Mouse (Mus musculus): ENCODE data around the gene Tmprss11d. TPM values are rescaled to one million over a fixed set of nuclear protein-coding genes. Genes with fewer than 3 reads are reported as not detected.

The Tmprss11d gene
- not detected in 2 replicates for polyA plus RNA-seq (2014; fragmentation: Nextera tagmentation; extraction: Ambion mirVana)

DNA sequence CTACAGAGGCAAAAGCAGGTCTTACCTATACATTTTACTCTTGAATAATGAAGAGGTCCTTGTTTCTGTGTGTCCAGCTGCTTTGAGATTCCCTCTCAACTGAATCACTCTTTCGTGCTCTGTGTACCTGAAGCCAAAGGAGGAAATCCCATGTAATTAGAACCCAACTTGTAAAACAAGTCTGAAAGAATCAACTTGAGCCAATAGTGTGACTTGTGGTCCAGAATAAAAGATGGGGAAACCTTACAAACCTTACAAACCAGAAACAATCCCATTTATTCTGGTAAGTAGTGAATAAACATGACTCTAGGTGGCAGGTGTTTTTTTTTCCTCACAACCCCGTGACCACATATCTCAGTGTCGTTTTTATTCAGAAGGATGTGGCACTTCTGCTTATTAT, at the start of gene Tmprss11d:
Gene Tmprss11d (minus strand): TSS at position 101 of the 400 bp plus-strand sequence.
- H3K4me3 ChIP-seq (ENCODE audit: low read depth, low read length): no peak within 1 kb of the TSS
- WGBS: 78% methylated on average over 3 of the region's 3 CpGs
- no peak for ATAC-seq (replicated peaks; ENCODE audit: low FRiP score)

GRCm38 (mm10) chr5:86421323-86422028, 48.3 kb upstream of the Tmprss11d start:
- DNase-seq (ENCODE audit: low spot score) (no peak), ATAC-seq (replicated peaks; ENCODE audit: low FRiP score) (peak; percentile 73)
- H3K9me3 ChIP-seq (ENCODE audit: control insufficient read depth, low read length): no peaks in the 10 kb centered on the region
- no peaks in the 10 kb centered on the region for H3K27me3 ChIP-seq (ENCODE audit: control insufficient read depth, insufficient read depth, low read length)
- no peak overlapping the region for H3K27ac ChIP-seq (ENCODE audit: low read depth, low read length)
- H3K36me3 ChIP-seq (ENCODE audit: control insufficient read depth, insufficient read depth, low read length): no peaks in the 10 kb centered on the region
- H3K4me2 ChIP-seq (ENCODE audit: low read depth, low read length, severe bottlenecking): no peak overlapping the region
- H3K9ac ChIP-seq (ENCODE audit: low read length): no peak overlapping the region
- WGBS: 41% methylated on average over 3 of the region's 3 CpGs
- no peak overlapping the region for H3K4me3 ChIP-seq (ENCODE audit: low read depth, low read length)
- no peaks in the 10 kb centered on the region for H3K4me1 ChIP-seq (replicated peaks; ENCODE audit: control insufficient read depth, insufficient read depth, low read length)

More for the DNA sequence above, at the start of gene Tmprss11d:
- Histone ChIP-seq H3K4me2 (ENCODE audit: low read depth, low read length, severe bottlenecking) (no peak within 1 kb of the TSS), H3K27me3 (ENCODE audit: control insufficient read depth, insufficient read depth, low read length) (no peaks in the 10 kb centered on the region), H3K9me3 (ENCODE audit: control insufficient read depth, low read length) (no peaks in the 10 kb centered on the region), H3K9ac (ENCODE audit: low read length) (no peak within 1 kb of the TSS), H3K4me1 (replicated peaks; ENCODE audit: control insufficient read depth, insufficient read depth, low read length) (no peaks in the 10 kb centered on the region), H3K27ac (ENCODE audit: low read depth, low read length) (no peak within 1 kb of the TSS), H3K36me3 (ENCODE audit: control insufficient read depth, insufficient read depth, low read length) (no peaks in the 10 kb centered on the region)
- no peak for DNase-seq (ENCODE audit: low spot score)

DNA sequence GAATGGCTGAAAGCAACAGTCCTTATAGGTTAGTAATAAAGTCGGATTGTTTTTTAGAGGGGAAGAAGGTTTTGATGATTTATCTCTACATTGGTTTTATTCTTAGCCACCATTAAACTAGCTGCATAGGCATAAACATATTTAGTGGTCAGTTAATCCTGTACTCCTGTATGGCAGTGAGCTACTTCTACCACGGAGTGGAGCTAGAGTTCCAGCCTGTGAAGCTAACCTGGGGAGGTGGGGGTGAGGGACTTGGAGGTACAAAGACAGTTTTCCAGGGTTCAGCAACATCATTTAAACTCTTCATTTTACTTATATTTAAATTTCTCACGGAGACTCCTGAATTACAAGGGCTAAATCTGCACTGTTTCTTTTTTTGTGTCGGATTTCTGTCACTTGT, 46.3 kb upstream of the Tmprss11d start:
- 21% methylated on average over 4 of the region's 4 CpGs for WGBS
- Histone ChIP-seq H3K4me1 (replicated peaks; ENCODE audit: control insufficient read depth, insufficient read depth, low read length) (no peaks in the 10 kb centered on the region), H3K4me2 (ENCODE audit: low read depth, low read length, severe bottlenecking) (no peak overlapping the region), H3K9me3 (ENCODE audit: control insufficient read depth, low read length) (no peaks in the 10 kb centered on the region), H3K27me3 (ENCODE audit: control insufficient read depth, insufficient read depth, low read length) (no peaks in the 10 kb centered on the region), H3K27ac (ENCODE audit: low read depth, low read length) (no peak overlapping the region), H3K36me3 (ENCODE audit: control insufficient read depth, insufficient read depth, low read length) (no peaks in the 10 kb centered on the region), H3K9ac (ENCODE audit: low read length) (no peak overlapping the region), H3K4me3 (ENCODE audit: low read depth, low read length) (no peak overlapping the region)
- ATAC-seq (replicated peaks; ENCODE audit: low FRiP score): 0 out of 2 replicates have a peak, but pooled peaks have one; percentile 49
- DNase-seq (ENCODE audit: low spot score): no peak

- WGBS: 90% methylated on average over 7 of the region's 7 CpGs
- no peaks in the 10 kb centered on the region for H3K9me3 ChIP-seq (ENCODE audit: control insufficient read depth, low read length)
- ATAC-seq (replicated peaks; ENCODE audit: low FRiP score): no peak
- no peaks in the 10 kb centered on the region for H3K4me1 ChIP-seq (replicated peaks; ENCODE audit: control insufficient read depth, insufficient read depth, low read length)
- DNase-seq (ENCODE audit: low spot score): no peak
- H3K27me3 ChIP-seq (ENCODE audit: control insufficient read depth, insufficient read depth, low read length): no peaks in the 10 kb centered on the region
- H3K4me3 ChIP-seq (ENCODE audit: low read depth, low read length): no peak overlapping the region
- no peak overlapping the region for H3K27ac ChIP-seq (ENCODE audit: low read depth, low read length)
- H3K4me2 ChIP-seq (ENCODE audit: low read depth, low read length, severe bottlenecking): no peak overlapping the region
- H3K9ac ChIP-seq (ENCODE audit: low read length): no peak overlapping the region
- no peaks in the 10 kb centered on the region for H3K36me3 ChIP-seq (ENCODE audit: control insufficient read depth, insufficient read depth, low read length)
Observed at GRCm38 (mm10) chr5:86414280-86414679, 41.1 kb upstream of the Tmprss11d start.

DNA sequence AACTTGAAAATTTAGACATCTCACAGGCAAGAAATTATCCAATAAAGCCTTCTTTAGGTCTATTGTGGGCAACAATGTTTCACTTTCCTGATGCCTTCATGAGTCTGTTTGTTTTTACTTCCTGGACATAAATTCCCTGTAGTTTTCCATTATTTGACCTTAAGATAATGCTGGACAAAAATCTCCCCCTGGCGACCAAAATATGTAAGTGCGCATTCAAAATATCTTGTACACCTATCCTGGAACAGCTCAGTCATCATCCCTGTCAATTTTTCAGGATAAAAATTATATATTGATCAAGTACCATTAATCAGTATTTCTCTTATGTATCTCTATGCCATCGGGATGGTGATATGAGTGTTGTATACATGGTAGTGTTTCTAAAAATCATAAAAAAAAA, 37.6 kb upstream of the Tmprss11d start:
- H3K4me1 ChIP-seq (replicated peaks; ENCODE audit: control insufficient read depth, insufficient read depth, low read length): no peaks in the 10 kb centered on the region

GRCm38 (mm10) chr5:86407941-86408340, 34.7 kb upstream of the Tmprss11d start:
- Histone ChIP-seq H3K27me3 (ENCODE audit: control insufficient read depth, insufficient read depth, low read length) (no peaks in the 10 kb centered on the region), H3K9ac (ENCODE audit: low read length) (no peak overlapping the region), H3K9me3 (ENCODE audit: control insufficient read depth, low read length) (no peaks in the 10 kb centered on the region), H3K4me2 (ENCODE audit: low read depth, low read length, severe bottlenecking) (no peak overlapping the region), H3K36me3 (ENCODE audit: control insufficient read depth, insufficient read depth, low read length) (no peaks in the 10 kb centered on the region), H3K4me1 (replicated peaks; ENCODE audit: control insufficient read depth, insufficient read depth, low read length) (no peaks in the 10 kb centered on the region), H3K4me3 (ENCODE audit: low read depth, low read length) (no peak overlapping the region), H3K27ac (ENCODE audit: low read depth, low read length) (no peak overlapping the region)
- 95% methylated on average over 2 of the region's 2 CpGs for WGBS
- no peak for ATAC-seq (replicated peaks; ENCODE audit: low FRiP score)
- no peak for DNase-seq (ENCODE audit: low spot score)

More for the DNA sequence above, 37.6 kb upstream of the Tmprss11d start:
- DNase-seq (ENCODE audit: low spot score) (no peak), ATAC-seq (replicated peaks; ENCODE audit: low FRiP score) (no peak)
- no peak overlapping the region for H3K4me3 ChIP-seq (ENCODE audit: low read depth, low read length)
- H3K36me3 ChIP-seq (ENCODE audit: control insufficient read depth, insufficient read depth, low read length): no peaks in the 10 kb centered on the region
- WGBS: 36% methylated on average over 3 of the region's 3 CpGs
- no peaks in the 10 kb centered on the region for H3K27me3 ChIP-seq (ENCODE audit: control insufficient read depth, insufficient read depth, low read length)
- H3K9ac ChIP-seq (ENCODE audit: low read length): no peak overlapping the region
- H3K4me2 ChIP-seq (ENCODE audit: low read depth, low read length, severe bottlenecking): no peak overlapping the region
- no peaks in the 10 kb centered on the region for H3K9me3 ChIP-seq (ENCODE audit: control insufficient read depth, low read length)
- H3K27ac ChIP-seq (ENCODE audit: low read depth, low read length): no peak overlapping the region

- DNase-seq (ENCODE audit: low spot score) (no peak), ATAC-seq (replicated peaks; ENCODE audit: low FRiP score) (no peak)
- Histone ChIP-seq H3K4me2 (ENCODE audit: low read depth, low read length, severe bottlenecking) (no peak overlapping the region), H3K27me3 (ENCODE audit: control insufficient read depth, insufficient read depth, low read length) (no peaks in the 10 kb centered on the region), H3K9me3 (ENCODE audit: control insufficient read depth, low read length) (no peaks in the 10 kb centered on the region), H3K4me1 (replicated peaks; ENCODE audit: control insufficient read depth, insufficient read depth, low read length) (no peaks in the 10 kb centered on the region), H3K9ac (ENCODE audit: low read length) (no peak overlapping the region), H3K27ac (ENCODE audit: low read depth, low read length) (no peak overlapping the region), H3K4me3 (ENCODE audit: low read depth, low read length) (no peak overlapping the region), H3K36me3 (ENCODE audit: control insufficient read depth, insufficient read depth, low read length) (no peaks in the 10 kb centered on the region)
- 91% methylated on average over 3 of the region's 3 CpGs for WGBS
Observed at GRCm38 (mm10) chr5:86407191-86407590, 34.0 kb upstream of the Tmprss11d start.

- Histone ChIP-seq H3K4me1 (replicated peaks; ENCODE audit: control insufficient read depth, insufficient read depth, low read length) (no peaks in the 10 kb centered on the region), H3K27me3 (ENCODE audit: control insufficient read depth, insufficient read depth, low read length) (no peaks in the 10 kb centered on the region)
- 62% methylated on average over 4 of the region's 4 CpGs for WGBS
Observed at GRCm38 (mm10) chr5:86359412-86359985, 13.7 kb downstream of the Tmprss11d start.

GRCm38 (mm10) chr5:86352966-86353365, 20.3 kb downstream of the Tmprss11d start:
- no peak overlapping the region for H3K4me3 ChIP-seq (ENCODE audit: low read depth, low read length)
- WGBS: 21% methylated on average over 7 of the region's 7 CpGs
- H3K27ac ChIP-seq (ENCODE audit: low read depth, low read length): no peak overlapping the region
- H3K4me2 ChIP-seq (ENCODE audit: low read depth, low read length, severe bottlenecking): no peak overlapping the region
- no peaks in the 10 kb centered on the region for H3K9me3 ChIP-seq (ENCODE audit: control insufficient read depth, low read length)
- no peaks in the 10 kb centered on the region for H3K36me3 ChIP-seq (ENCODE audit: control insufficient read depth, insufficient read depth, low read length)
- H3K4me1 ChIP-seq (replicated peaks; ENCODE audit: control insufficient read depth, insufficient read depth, low read length): no peaks in the 10 kb centered on the region
- H3K9ac ChIP-seq (ENCODE audit: low read length): no peak overlapping the region
- DNase-seq (ENCODE audit: low spot score) (peak; percentile 50), ATAC-seq (replicated peaks; ENCODE audit: low FRiP score) (peak; percentile 66)
- no peaks in the 10 kb centered on the region for H3K27me3 ChIP-seq (ENCODE audit: control insufficient read depth, insufficient read depth, low read length)

More at GRCm38 (mm10) chr5:86359412-86359985, 13.7 kb downstream of the Tmprss11d start:
- Histone ChIP-seq H3K9me3 (ENCODE audit: control insufficient read depth, low read length) (no peaks in the 10 kb centered on the region), H3K27ac (ENCODE audit: low read depth, low read length) (no peak overlapping the region), H3K4me2 (ENCODE audit: low read depth, low read length, severe bottlenecking) (no peak overlapping the region), H3K4me3 (ENCODE audit: low read depth, low read length) (no peak overlapping the region), H3K9ac (ENCODE audit: low read length) (no peak overlapping the region), H3K36me3 (ENCODE audit: control insufficient read depth, insufficient read depth, low read length) (no peaks in the 10 kb centered on the region)
- ATAC-seq (replicated peaks; ENCODE audit: low FRiP score): no peak
- DNase-seq (ENCODE audit: low spot score): no peak
